Mouse (Mus musculus): Measurements from ENCODE around the gene Rab27a.

DNA sequence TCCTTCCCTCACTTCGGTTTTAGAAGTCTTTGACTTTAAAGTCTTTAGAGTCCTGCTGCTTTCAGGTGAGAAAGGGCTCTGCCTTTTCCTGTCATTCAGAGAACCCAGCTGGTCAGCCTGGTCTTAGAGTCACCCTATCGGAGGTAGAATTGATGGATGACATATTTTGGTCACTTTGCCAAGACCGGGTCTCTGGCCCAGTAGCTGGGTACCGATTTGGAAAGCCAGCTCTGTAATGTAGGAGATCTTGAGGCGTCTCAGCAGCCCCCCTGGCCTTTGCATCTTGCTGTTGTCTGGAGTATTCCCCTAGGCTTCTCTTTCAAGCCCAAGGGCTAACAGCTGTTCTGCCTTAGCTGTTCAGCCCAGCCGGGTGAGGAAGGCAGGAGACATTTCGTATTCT is 550 bp downstream of the Rab27a start:
- TF ChIP-seq ZC3H11A (IDR thresholded peaks at IDR 0.05; ENCODE audit: low read depth, low read length) (no peak), CTCF (IDR thresholded peaks at IDR 0.05 in 2 of 3, conservative IDR thresholded peaks at IDR 0.05 in 1 of 3; ENCODE audit: control insufficient read depth in 1 of 3, insufficient read depth in 1 of 3, low read depth in 2 of 3, low read length in 3 of 3, poor library complexity in 1 of 3, severe bottlenecking in 1 of 3) (no peak), MEF2A (IDR thresholded peaks at IDR 0.05; ENCODE audit: extremely low read depth, insufficient replicate concordance, low read depth, low read length, poor library complexity, severe bottlenecking) (no peak), SIN3A (IDR thresholded peaks at IDR 0.05; ENCODE audit: low read length) (no peak; the same call in 1 of the 2 replicates), NRF1 (IDR thresholded peaks at IDR 0.05; ENCODE audit: insufficient read depth, low read depth, low read length, poor library complexity, severe bottlenecking) (no peak), CHD1 (IDR thresholded peaks at IDR 0.05; ENCODE audit: low read depth, low read length) (no peak), MAX (IDR thresholded peaks at IDR 0.05; ENCODE audit: low read length) (no peak), POLR2AphosphoS5 (IDR thresholded peaks at IDR 0.05; ENCODE audit: borderline replicate concordance, low read depth, low read length) (no peak), POLR2A (IDR thresholded peaks at IDR 0.05; ENCODE audit: control insufficient read depth in 1 of 2, insufficient read depth in 1 of 2, low read depth in 1 of 2, low read length in 2 of 2, poor library complexity in 1 of 2) (no peak), HCFC1 (IDR thresholded peaks at IDR 0.05; ENCODE audit: low read depth, low read length) (no peak), USF2 (IDR thresholded peaks at IDR 0.05; ENCODE audit: borderline replicate concordance in 1 of 2, insufficient read depth in 1 of 2, low read depth in 1 of 2, low read length in 2 of 2) (no peak), JUND (IDR thresholded peaks at IDR 0.05; ENCODE audit: low read depth, low read length) (no peak)
